Mouse (Mus musculus) lung, adult 2 months (tissue): ENCODE measurements around the gene Med19.

Experiments
- CTCF ChIP-seq: fragments of 200-500 bp; IDR thresholded peaks from 2 replicates; pipeline ENCODE4 v1.5.1; 2011; ENCODE audit warnings: mild to moderate bottlenecking, low read length, control low read depth; ENCODE audit not compliant: insufficient read depth
- POLR2A ChIP-seq: fragments of 200-500 bp; IDR thresholded peaks from 2 replicates; pipeline ENCODE4 v1.6.1; 2011; ENCODE audit warnings: low read depth, mild to moderate bottlenecking, control low read depth, low read length, borderline replicate concordance; ENCODE audit errors: extremely low read depth

- TF ChIP-seq CTCF = no peak
- no peak for TF ChIP-seq POLR2A
Observed at GRCm38 (mm10) chr2:84721182-84721581, 43.0 kb downstream of the Med19 start.
